Mouse (Mus musculus) urinary bladder, postnatal 25 days (tissue): ENCODE results near the gene Cracr2b.

Experiments used
- DNase-seq: peaks from one replicate; pipeline ENCODE4 v3.0.0; 2022; ENCODE audit warnings: low spot score

Gene Cracr2b

GRCm38 (mm10) chr7:141486239-141486638 is 25.3 kb downstream of the Cracr2b start:
- DNase-seq = no peak

GRCm38 (mm10) chr7:141487141-141487540 is 26.2 kb downstream of the Cracr2b start:
- no peak for DNase-seq

DNA sequence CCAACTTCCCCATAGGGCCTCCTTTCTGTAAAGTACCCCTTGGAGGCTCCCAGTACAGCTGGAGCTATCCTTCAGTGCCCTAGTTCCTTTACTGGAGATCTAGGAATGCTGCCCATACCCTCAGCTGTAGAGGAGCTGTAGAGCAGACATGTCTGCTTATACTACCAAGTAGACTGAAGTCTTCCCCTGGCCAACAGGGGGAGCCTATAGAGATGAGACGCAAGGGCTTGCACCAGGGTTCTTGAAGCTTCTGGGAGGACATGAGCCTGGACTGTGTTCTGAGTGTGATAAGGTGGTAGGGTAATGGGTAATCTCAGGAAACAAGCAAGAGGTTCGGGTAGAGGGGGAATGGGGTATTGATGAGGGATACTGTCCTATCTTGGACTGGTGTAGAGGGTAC is 30.3 kb downstream of the Cracr2b start:
- DNase-seq = no peak

DNA sequence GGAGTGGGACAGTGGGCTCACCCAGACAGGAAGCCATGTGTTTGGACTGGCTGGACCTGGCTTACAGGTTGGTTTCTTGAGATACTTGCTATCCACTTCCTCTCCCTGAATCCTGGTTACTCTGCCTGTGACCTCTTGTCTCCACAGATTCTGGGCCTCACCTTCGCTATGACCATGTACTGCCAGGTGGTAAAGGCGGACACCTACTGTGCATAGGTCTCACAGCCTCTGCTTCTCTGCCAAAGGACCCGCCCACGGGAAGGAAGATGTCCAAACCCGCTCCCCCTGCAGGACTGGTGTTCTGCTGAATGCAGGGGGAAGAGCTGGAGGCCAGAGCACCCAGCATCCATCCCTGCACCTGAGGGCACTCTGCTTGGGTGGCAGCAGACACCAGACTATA is 31.8 kb downstream of the Cracr2b start:
- DNase-seq = no peak

DNA sequence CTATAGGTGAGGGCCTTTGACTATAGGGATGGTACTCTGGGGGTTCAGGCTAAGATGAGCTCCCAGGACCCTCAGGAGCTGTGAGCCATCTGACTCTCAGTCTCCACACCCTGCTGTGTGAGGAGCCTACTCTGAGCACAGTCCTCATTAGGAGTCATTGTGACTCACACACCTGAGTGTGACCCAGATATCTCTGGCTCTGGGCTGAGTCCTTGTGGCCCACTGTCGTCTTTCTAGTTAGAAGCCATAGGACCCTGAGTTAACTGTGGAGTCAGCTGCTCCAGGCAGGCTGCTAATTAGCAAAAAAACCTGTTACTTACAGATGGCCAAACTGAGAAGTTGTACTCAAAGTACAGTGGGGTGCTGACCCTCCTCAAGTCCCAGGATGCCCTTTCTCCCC is 32.8 kb downstream of the Cracr2b start:
- no peak for DNase-seq

DNA sequence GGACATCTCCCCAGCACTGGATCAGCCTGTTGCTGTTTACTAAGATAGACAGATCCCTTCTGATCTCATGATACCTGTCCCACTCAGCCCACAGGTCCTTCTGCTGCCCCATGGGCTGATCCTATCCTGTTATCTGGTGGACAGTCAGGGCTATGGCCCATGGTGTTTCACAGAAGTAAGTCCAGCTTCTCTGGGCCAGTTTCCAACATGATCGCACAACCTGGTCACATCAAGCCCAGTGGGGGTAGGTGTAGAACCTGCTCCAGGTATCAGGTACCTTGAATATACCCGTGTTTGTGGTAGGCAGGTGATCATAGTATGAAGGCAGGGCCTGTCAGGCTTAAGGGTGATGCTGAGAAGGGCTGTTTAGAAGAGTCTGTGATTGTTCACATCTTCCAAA is 34.5 kb downstream of the Cracr2b start:
- no peak for DNase-seq

GRCm38 (mm10) chr7:141495940-141496339 is 35.0 kb downstream of the Cracr2b start:
- no peak for DNase-seq

GRCm38 (mm10) chr7:141497600-141497999 is 36.7 kb downstream of the Cracr2b start:
- no peak for DNase-seq

GRCm38 (mm10) chr7:141501820-141502555 is 41.1 kb downstream of the Cracr2b start:
- no peak for DNase-seq

GRCm38 (mm10) chr7:141502556-141502905 is 41.6 kb downstream of the Cracr2b start:
- no peak for DNase-seq

DNA sequence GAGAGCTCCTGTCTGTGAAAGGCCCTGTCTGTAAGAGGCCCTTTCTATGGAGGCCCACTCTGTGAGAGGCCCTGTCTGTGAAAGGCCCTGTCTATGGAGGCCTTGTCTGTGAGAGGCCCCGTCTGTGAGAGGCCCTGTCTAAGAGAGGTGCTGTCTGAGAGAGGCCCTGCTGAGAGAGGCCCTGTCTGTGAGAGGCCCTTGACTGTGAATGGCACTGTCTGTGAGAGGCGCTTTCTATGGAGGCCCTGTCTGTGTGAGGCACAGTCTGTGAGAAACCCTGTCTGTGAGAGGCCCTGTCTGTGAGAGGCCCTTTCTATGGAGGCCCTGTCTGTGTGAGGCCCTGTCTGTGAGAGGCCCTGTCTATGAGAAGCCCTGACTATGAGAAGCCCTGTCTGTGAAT is 45.4 kb downstream of the Cracr2b start:
- no peak for DNase-seq

DNA sequence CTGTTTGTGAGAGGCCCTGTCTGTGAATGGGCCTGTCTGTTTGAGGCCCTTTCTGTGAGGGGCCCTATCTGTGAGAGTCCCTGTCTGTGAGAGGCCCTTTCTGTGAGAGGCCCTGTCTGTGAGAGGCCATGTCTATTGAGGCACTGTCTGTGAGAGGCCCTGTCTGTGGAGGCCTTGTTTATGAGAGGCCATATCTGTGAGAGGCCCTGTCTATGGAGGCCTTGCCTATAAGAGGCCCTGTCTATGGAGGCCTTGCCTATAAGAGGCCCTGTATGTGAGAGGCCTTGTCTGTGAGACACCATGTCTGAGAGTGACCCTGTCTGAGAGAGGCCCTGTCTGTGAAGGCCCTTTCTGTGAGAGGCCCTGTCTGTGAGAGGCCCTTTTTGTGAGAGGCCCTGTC is 47.3 kb downstream of the Cracr2b start:
- no peak for DNase-seq

DNA sequence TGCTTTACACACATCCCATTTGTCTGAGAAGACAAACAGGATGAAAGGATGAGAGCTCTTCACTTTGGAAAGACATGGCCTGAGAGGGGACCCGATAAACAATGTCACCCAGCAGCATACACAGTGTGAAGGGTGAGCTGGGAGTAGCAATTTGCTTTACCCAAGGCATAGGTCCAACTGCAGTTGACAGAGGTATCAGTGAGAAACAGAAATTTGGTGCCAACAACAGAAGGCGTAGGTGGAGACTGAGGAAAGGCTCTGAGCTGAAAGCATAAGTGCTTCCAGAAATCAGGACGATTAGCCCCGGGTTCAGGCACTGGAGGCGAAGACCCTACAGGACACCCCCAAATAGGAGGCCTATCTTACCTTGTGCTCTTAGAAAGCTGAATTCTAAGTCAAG is 49.3 kb downstream of the Cracr2b start:
- no peak for DNase-seq

DNA sequence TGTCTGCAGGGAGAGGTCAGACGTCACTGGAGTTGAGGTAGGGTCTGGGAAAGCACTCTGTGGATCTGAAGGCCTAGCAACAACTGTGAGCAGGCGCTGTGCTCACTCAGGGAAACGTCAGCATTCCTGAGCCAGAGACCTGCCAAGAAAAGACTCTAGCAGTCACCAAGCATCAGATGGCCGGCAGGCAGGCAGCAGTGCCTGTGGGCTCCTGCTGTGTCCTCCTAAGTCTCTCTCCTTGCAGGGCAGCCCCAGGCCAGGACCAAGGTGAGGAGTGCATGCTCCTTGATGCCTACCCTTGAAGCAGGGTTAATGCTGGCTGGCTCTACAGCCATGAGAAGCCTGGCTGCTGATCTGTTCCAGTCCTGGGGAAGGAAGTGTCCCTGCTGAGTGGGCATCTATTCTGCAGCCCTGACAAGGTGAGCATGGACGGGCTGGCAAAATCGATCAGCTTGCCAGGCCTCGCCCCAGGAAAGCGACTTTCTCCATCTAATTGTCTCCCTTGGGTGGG is 49.8 kb downstream of the Cracr2b start:
- DNase-seq = no peak
